Mouse (Mus musculus): Measurements from ENCODE around the gene Itpkb.
A peak's percentile ranks its signal among the peaks of the same experiment; 100 is the strongest.

Gene Itpkb

DNA sequence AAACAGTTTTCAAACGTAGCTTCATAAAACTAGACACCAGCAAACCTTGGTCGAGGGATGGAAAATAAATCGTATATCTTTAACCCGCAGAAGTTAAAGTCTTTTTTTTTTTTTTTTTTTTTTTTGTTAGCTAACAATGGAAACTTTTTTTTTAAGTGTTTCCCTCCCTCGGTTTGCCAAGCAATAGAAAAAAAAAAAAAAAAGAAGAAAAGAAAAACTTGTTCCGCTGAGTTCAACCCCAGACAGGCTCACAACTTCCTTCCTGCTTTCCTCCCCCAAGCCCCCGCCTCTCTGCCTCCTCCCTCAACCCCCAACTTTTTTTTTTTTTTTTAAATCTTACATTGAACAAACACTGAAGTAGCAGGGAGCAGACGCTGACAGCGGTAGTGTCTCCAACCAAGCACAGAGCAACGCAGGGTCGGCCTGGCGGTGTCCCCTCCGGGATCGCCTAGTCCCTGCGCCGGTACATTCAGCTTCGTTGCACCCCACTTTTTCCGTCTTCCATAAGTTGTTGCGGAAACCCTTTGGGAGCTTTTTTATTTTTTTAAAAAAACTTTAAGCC lies at the start of gene Itpkb:
TSS of gene Itpkb (plus strand) at position 341 of the 562 bp plus-strand sequence.
- peak in 1 of 2 experiments; percentile 52 for DNase-seq (ENCODE audit: low spot score in 2 of 2)

DNA sequence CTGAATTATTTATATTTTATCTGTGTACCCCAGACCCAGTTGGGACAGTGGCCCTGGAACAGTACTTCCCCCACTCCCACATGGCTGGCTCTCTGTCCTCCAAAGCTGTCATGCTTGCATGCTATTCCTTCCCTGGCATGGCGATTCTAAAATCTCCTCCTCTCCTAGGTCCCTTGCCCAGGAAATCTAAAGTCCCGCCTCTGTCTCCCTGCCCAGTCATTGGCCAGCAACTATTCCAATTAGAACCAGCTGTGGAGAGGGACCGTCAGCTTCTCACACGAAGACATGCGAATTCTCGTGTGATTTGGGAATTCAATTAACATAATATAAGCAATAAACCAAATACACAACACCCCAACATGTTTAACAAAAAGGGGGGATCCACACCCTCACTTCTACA lies 47.7 kb upstream of the Itpkb start:
- DNase-seq (ENCODE audit: low spot score in 2 of 2): no peak

DNA sequence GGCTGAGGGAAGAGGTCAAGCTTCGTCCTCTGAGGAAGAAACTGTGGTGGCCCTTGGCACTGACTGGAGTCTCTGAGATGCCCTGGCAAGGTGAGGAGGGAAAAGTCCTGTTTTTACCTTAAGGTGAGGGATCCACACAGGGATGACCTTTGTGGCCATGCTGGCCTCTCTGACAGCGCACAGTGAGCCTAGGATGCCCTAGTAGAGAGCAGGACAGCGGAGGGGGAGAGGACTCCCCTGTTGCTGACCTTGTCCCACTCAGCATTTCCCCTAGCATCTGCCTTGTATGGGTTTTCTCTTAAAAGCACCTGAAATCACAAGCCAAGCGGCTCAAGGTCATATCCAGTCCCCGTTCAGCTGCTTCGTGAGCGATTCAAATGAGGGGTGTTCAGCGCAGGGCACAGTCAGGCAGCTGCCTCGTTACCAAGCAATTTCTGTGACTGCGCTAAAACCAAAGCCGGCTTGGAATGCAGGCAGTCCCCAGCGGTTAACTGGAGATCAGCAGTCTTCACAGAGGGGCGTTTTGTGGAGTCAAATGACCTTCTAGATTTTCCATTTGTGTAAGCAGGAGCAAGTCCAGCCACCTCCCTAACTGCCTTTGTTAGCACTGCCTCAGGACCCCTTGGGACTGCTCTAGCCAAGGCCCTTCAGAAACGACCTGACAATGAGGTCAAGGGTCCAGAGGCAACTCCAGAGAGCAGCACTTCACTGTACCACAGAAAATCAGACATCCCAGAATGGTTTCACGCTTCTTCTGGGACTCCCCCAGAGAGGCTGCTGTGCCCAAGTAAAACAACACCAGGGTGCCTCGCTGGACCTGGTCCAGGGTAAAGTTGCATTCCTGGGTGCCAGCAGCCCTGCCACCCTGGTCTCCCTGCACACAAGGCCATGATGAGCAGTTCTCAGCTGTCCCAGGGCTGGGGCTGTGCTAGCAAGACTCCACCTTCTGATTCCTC lies 46.2 kb upstream of the Itpkb start:
- DNase-seq (ENCODE audit: low spot score in 2 of 2): no peak

DNA sequence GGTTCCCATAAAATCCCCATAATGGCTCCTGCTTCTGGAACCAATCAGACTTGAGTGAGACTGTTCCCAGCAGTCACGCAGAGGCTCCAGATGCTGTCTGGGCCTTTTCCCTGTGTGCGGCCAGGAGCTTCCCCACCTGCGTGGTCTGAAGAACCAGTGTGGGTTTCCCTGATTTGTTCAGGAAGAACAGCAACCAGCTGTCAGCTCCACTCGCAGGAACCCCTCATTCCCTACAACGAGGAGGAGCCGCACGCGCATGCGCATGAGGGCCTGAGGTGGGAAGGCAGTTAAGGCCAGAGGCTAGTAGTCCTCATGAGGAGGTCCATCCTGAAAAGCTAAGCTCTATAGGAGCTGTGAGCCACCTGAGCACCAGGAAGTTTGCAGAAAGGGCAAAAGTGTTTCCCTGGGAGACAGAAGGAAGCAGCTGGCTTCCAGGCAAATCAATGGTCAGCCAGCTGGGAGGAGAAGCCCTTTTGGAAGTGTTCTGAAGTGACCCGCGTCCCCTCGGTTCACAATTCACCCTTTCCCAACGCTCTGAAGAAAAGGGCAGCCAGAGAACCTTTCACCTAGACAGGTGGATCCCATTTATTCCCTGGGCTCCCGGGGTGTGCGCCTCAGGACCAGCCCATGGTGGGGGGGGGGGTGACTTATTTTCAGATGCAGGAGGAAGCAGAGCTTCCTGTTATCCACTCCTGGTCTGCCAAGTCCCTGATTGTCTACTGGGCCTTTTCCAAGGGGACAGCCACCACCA lies 44.0 kb upstream of the Itpkb start:
- no peak for DNase-seq (ENCODE audit: low spot score in 2 of 2)

DNA sequence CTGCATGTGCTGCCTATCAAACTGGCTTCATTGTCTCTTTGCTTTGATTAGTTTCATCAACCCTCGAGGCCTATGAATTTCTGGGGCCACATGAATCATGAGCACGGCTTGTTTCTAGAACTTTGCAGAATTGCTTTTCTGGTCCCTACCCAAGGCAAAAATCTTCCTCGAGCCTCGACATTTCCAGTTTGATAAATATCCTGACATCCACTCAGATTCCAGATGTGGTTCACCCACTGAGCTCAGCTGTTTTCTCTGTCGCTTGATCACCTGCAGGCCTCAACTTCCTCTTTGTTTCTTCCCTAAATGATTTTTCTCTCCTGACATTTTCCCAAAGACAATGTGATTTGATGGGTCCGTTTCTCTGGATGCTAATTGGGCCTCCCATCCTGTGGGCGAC lies 42.1 kb upstream of the Itpkb start:
- DNase-seq (ENCODE audit: low spot score in 2 of 2): no peak

DNA sequence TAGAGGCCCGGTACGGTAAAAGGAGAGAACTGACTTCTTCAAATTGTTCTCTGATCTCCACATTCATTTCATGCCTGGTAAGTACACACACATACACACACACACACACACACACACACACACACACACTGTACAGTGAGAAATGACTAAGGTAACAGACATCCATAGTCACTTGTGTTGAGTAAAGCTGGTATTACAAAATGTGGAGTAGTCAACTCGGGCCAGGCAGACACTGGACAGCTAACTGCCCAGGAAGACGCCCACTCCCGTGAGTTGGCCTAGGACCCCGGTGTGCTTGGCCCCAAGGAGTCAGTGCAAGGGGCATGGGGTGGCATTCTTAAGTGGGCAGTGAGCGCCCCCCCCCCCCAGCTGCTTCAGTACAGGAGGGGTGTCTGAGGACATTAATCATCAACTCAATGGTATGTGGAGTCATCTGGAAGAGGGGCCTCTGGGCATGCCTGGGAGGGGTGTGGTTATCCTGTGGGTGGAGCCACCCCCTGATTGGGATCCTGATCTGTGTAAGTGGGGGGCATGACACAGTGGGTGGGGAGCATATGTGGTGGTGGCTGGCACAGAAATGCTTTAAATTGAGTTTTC lies 41.3 kb upstream of the Itpkb start:
- DNase-seq (ENCODE audit: low spot score in 2 of 2): no peak

DNA sequence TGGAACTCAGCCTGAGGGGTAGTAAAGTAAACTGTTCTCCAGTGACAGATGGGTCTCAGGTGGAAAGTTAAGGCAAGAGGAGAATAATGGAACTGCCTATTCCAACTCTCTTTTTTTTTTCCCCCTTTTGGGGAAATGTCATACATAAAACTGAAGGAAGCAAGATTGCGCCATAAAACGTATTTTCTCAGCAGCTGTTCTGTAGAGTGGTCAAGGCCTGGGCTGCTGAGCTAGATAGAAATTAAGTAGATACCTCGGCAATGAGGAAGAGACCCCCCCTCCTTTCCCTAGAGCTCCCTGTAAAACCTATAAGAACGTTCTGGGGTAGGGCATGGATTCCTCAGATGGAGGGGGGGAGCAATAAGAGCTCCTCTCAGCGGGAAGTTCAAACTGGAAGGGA lies 40.5 kb upstream of the Itpkb start:
- DNase-seq (ENCODE audit: low spot score in 2 of 2): no peak

DNA sequence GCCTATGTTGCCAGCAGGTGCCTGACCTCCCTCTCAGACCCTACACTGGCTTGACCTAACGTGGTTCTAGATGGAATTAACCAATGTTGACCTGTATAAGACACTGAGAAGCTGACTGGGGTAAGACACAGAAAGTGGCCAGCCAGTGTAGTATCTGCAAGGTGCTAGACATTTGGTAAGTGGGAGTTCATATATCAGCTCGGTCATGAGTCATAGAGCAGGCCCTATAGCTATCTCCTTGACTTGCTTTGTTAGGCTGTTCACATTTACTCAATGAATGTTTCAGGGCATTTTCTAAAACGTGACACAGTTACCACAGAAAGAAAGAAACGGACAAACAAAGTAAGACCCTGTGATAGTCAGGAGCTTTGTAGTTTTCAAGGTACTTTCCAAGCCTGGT lies 39.9 kb upstream of the Itpkb start:
- no peak for DNase-seq (ENCODE audit: low spot score in 2 of 2)

DNA sequence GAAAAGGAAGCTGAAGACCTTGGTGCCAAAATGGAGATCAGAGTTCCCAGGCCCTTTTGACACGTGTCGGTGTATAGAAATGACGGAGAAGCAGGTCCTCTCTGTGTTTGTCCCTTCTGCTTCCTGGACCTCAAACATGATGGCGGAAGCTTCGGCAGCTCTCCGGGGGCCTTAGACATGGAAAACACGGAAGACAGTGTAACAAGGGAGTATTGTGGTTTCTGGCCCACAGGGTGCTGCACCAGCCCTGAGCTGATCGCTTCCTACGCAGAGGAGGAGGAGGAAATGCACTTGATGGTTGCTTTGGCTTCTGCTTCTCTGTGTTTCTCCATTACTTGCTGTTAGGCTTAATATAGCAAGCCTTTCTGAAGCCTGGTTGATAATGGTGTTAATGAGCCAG lies 34.2 kb upstream of the Itpkb start:
- DNase-seq (ENCODE audit: low spot score in 2 of 2): no peak

DNA sequence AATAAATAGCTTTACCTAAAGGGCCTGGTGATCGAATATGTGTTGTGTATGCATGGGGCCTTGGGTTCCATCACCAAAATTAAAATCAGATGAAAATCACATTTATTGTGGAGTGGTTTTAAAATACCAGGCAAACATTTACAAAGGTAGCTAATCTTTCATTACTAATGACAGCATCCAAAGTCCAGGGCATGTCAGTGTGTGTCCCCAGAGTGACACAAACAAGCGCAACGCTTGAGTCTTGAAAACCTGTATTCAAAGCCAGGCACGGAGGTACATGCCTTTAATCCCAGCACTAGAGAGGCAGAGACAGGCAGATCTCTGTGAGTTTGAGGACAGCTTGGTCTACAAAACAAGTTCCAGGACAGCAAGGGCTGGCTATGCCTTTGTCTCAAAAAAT lies 30.6 kb upstream of the Itpkb start:
- DNase-seq (ENCODE audit: low spot score in 2 of 2): no peak

DNA sequence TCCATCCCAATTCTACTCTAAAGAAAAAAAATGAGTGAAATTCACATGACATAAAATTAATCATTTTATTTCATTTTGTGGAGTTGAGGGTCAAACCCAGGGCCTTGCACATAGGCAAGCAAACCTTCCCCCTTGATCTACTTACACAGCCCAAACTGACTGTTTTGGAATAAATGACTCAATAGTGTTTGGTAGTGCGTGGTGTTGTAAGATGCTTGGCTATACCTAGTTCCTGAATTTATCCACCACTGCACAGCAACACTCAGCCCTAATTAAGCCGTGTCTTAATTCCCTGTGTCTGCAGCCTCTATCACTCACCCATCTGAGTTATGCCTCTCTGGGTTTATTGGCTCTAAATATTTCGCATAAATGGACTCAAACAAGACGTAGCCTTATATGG lies 30.0 kb upstream of the Itpkb start:
- DNase-seq (ENCODE audit: low spot score in 2 of 2): no peak

DNA sequence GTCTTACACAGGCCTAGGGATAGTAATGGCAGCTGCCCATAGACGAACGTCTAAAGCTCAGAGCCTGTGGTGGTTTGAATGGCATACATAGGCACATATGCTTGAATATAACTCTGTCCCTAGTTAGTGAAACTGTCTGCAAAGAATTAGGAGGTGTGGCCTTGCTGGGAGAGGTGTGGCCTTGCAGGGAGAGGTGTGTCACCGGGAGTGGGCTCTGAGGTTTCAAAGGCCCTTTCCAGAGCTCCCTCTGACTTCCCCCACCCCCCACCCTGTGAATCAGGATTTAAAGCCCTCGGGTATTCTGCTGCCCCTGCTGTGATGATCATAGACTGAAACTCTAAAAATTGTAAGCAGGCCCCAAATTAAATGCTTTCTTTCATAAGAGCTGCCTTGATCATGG lies 29.3 kb upstream of the Itpkb start:
- DNase-seq (ENCODE audit: low spot score in 2 of 2): no peak

DNA sequence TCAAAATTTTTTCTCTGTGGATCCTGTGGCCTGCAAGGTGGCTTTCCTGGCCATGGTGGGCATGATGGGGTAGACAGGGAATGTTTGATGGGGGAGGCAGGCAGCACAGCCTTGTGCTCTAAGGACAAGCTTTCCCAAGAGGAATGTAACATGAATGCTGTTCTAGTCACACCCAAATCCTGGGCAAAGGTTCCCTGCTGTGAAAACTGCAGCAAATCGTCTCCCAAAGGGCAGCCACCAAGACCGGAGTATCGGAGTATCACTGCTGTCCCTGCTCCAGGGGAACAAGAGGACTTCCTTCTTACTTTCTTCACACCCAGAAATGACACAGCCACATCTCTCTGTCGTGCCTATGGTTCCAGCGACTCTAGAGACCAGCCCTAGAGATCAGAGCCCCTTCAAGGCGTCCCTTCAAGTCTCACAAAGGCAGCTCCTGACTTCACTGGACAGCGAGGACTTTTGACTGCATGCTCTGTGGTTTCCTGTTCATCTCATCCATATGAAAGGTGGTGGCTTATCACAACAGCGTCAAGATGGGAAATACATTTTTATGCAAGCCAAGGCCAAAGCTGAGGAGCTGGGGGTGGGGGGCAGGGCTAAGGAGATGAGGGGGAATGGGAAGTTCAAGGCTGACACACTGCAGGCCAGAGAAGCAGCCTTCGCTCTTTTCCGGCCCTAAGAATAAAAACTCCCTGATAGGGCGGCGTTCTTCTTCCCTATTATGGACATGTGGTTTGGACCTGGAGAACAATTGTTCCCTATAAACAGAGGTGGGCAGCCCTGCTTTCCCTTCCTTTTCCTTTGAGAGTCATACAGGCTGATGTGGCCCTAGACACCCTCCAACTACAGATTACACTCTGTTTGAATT lies 27.8 kb upstream of the Itpkb start:
- DNase-seq (ENCODE audit: low spot score in 2 of 2): no peak

DNA sequence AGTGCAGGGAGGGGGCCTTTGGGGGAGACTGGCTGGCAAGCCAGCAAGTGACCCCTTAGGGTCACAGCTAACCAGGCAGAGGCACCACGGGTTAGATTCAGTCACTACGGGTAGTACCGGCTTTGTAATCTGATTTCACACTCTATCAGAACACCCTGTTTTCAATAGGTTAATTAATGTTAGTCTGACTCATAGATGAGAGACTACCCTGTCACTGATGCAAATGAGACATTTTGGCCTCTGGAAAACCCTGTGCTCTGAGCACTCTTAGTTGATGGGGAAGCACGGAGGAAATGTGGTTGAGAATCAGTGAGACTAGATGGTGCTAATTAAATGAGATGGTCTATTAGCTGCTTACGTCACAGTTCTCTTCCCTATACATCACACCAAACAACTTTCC lies 26.7 kb upstream of the Itpkb start:
- DNase-seq (ENCODE audit: low spot score in 2 of 2): no peak

DNA sequence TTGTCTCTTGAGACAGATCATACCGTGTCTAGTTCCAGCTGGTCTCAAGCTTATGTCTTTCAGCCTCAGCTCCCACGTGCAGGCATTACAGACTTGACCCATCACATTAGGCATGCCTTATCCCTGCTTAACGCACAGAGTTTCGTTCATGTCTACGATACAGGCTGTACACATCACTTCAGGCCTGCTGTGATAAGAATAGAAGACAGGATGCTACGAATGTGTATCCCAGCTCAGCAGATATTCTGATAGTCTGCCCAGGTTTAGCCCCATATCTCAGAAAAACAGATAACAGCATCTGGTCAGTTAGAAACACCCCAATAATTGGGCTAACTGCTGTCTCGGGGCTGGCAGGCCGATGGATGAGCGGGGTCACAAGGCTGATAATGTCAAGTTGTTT lies 23.4 kb upstream of the Itpkb start:
- DNase-seq (ENCODE audit: low spot score in 2 of 2): no peak

DNA sequence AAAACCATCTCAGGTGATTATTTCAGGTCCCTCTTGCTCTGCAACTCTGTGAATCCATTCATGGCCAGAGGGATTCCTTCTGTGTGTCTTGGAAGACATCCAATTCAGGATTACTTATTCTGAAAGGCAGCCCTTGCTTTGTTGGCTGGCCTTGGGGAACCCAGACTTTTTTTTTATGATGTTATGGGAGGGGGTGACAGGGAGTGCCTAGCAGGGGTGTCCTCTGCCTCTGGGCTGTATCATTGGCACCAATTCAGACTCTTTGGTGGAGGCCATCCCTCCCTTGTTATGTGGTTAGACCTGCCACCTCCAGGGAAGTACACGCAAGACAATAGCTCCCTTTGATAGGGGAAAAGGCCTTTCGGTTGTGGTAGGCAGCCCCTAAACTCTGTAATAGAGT lies 22.6 kb upstream of the Itpkb start:
- no peak for DNase-seq (ENCODE audit: low spot score in 2 of 2)

DNA sequence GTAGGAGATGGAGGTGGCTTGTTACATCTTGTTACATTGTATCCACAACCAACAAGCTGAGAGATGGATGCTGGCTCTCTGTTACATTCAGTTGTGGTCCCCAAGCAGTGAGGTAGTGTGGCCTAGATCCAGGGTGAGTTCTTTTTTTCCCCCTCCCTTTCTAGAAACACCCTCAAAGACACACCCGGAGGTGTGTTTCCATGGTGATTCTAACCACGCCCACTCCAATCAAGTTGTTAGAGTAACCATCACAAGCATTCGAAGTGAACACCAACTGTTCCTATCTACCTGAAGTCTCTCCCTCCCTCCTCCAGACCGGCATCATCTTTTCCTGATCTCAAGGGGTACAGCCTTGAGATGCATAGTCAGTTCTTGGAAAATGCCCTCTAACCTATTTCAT lies 21.4 kb upstream of the Itpkb start:
- no peak for DNase-seq (ENCODE audit: low spot score in 2 of 2)

DNA sequence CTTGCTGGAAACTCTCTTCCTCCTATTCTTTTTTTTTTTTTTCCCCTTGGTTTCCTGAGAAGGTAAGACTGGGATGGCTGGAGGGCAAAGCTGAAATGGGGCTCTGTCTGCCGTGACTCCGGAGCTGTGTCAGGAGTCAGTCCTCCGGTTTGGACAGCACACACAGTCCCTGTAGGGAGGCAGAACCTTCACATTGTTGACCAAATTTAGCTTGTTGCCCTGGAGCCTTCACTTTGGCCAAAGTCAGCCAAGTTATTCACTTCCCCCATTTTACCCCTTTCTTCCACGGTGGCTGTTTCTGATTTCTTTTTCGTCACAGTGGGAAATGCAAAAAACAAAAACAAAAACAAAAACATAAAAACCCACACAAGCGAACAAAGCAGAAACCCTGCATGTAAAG lies 18.0 kb upstream of the Itpkb start:
- no peak for DNase-seq (ENCODE audit: low spot score in 2 of 2)

DNA sequence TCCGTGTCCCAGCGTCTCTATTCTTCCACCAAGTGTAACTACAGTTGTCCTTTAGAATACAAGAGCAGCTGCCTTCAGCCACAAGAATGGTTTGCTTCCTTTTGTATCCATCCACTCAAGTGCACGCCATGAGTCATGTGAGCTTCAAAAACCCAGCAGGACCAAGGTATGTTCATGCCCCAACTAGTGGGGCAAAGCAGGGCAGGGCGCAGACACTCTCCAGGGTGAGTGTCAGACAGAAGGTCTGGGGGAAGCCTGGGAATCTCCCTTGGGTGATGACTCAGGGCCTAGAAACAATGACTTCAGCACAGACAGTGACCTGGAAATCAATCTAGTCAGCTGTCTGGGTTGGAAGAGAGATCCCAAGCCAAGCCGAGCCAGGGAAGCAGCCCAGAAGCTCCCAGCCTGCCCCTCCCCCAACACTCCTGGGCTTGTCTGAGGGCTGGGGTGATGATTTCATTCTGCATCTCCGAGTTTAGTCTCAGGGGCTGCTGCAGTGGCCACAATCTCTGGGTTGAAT lies 17.4 kb upstream of the Itpkb start:
- DNase-seq (ENCODE audit: low spot score in 2 of 2): no peak

DNA sequence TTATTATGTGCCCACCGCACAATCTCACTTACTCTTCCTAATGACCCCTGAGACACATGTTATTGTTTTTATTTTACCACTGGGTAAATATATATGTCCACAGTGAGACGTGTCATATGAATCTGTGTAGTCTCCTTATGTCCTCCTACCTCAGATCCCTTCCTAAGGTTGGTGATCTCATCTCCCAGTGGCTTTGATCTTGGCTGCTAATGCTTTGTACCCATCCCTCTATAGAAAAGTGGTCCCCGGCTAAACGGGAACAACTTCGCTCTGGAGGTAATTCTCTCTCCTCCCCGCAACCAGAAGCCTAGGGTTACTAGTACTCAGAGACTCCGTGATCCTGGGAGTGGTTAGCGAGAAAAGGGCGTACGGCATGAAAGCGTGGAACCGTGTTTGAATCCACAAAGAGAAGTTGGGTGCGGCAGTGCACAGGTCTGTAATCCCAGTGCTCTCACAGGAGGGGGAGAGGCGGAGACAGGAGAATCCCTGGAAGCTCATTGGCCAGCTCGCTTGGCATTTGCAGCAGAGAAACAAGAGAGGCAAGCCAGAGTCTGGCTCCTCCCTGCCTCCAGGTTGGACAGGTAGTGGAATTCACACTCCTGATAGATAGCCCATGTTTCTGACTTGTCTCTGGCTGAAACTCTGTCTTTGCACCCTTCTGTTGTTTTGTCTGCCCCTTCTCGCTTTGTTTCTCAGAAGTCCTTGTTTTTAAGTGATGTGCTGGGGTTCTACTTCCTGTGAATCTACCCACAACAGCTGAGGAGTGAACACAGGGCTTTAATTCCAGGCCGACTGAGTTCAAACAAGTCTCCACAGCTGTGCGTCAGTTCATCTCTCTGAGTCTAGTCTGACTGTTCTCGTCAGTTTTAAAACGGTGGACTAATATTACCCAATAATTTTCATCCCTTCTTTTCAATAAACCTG lies 16.5 kb upstream of the Itpkb start:
- DNase-seq (ENCODE audit: low spot score in 2 of 2): no peak
